Mouse (Mus musculus) Patski (cell line): ENCODE results near the gene Hoxa9. TPM values are rescaled to one million over a fixed set of nuclear protein-coding genes. Genes with fewer than 3 reads are reported as not detected.

Source experiments
- ATAC-seq: fragments of 100-300 bp; one replicate; pipeline ENCODE4 v1.8.0; 2021
- CTCF ChIA-PET: fragments of 350-600 bp; sonication (Branson Sonifier 250); formaldehyde crosslinking; loops from one replicate; lab custom pipeline; 2022; ENCODE audit warnings: inconsistent platforms; lab: Charles Lee
- POLR2A ChIA-PET: fragments of 350-600 bp; sonication (Branson Sonifier 250); formaldehyde crosslinking; loops from one replicate; lab custom pipeline; 2022; ENCODE audit warnings: antibody characterized with exemption, inconsistent platforms; lab: Charles Lee
- DNase-seq: peaks from one replicate; pipeline ENCODE4 v3.0.0-alpha.2; 2011; ENCODE audit warnings: low read depth, low spot score
- H3K27me3 ChIP-seq: fragments of 371-371 bp; one replicate; pipeline ENCODE4 v1.5.1; 2021
- CTCF ChIP-seq: fragments of 100-300 bp; IDR thresholded peaks from one replicate; pipeline ENCODE4 v1.5.1; 2021
- in situ Hi-C: fragments of 300-500 bp; cut with MboI; formaldehyde crosslinking; loops from 3 replicates; pipeline ENCODE4 v1.11.1; 2018; ENCODE audit warnings: low pct_unique_long_range_greater_than_20kb, mixed read lengths
- polyA plus RNA-seq: library from polyadenylated mRNA; unstranded; gene quantifications from one replicate; pipeline ENCODE4 v1.2.3, GENCODE M21; 2021

Hoxa9 gene
- polyA plus RNA-seq, 1 experiment from 2014 or later, result 76.7 TPM

DNA sequence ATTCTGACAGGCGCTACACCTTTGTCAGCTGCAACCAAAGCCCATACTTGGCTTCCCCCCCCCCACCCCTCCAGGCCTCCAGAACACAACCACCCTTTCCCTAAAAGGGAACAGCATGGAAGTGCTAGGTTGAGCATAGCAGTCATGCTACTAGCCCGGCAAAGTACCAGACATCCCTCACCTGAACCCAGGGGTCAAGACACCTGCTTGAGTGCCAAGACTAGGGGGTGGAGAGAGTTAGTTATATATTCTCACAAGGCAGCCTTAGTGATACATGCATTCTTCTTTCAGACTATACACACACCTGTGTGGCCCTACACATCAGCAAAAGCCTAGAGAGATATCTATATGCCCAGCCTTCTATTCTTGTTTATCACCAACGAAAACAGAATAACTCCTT lies 45.1 kb downstream of the Hoxa9 start:
- no peak for DNase-seq
- ChIA-PET CTCF (no interaction called here), POLR2A (interaction anchor here (0.6 to 16.4 kb wide), 4 partner anchors 12 to 515 kb away, joined by 3 to 378 read pairs (median 3); partner anchors contain the start of genes Gm28308, Hoxa10, Hoxa3 and Hoxa6)
- TF ChIP-seq CTCF, result no peak
- in situ Hi-C loops, result no loop called here
- H3K27me3 ChIP-seq, result no peaks in the 10 kb centered on the region
- ATAC-seq, result no peak

DNA sequence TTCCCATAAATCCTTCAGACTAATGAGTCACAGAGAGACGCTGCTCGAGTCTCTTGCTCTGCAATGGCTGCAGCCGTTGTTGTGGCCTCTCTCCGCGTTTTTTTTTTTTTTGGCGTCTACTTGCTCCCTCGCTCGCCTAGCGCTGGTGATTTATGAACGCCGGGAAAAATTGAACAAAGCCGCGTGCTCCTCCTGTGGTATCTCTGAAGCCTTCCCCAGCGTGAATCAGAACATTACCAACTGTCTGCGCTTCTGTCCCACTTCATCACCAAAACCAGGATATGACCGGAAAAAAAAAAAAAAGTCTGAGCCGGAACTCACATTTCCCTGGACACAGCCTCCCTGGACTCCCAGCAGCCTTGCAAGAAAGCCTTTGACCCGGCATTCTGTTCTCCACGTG lies 45.7 kb downstream of the Hoxa9 start:
- ChIA-PET CTCF (interaction anchor here (1.6 kb wide), 1 partner anchor 10 kb away, joined by 5 read pairs; no protein-coding TSS in a partner anchor), POLR2A (interaction anchor here (0.6 to 16.4 kb wide), 4 partner anchors 13 to 516 kb away, joined by 3 to 378 read pairs (median 3); partner anchors contain the start of genes Gm28308, Hoxa10, Hoxa3 and Hoxa6)
- no peaks in the 10 kb centered on the region for H3K27me3 ChIP-seq
- DNase-seq (no peak), ATAC-seq (no peak)
- in situ Hi-C loops, result no loop called here
- TF ChIP-seq CTCF, result no peak

DNA sequence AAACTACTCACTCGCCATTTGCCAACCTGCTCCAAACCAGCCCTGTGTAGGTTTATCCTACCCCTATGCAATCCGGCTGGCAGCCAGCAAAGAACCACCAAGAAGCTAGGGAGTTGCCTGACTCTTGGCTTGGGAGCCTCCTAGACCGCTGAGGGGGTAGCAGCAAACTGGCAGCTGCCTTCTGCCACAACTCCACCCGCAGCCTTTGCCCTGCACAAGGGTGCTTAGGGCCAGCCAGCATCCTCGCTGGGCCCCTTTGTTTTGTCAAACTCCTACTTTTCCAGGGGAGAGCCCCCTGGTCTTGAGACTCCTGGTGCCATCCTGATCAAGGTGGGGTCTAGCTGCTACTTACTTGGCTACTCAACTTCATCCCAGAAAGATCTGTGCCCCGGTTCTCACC lies 46.2 kb downstream of the Hoxa9 start:
- ATAC-seq (no peak), DNase-seq (no peak)
- no peak for TF ChIP-seq CTCF
- ChIA-PET POLR2A (interaction anchor here (0.7 to 16.4 kb wide), 5 partner anchors 20 to 155 kb away, joined by 3 to 378 read pairs (median 4); partner anchors contain the start of genes Gm28308, Hoxa10, Hoxa3 and Hoxa5), CTCF (interaction anchor here (0.9 to 1.8 kb wide), 6 partner anchors 10 to 54 kb away, joined by 3 to 5 read pairs (median 4); partner anchors contain the start of genes Hoxa5 and Hoxa7)
- no peaks in the 10 kb centered on the region for H3K27me3 ChIP-seq
- in situ Hi-C loops, result no loop called here

DNA sequence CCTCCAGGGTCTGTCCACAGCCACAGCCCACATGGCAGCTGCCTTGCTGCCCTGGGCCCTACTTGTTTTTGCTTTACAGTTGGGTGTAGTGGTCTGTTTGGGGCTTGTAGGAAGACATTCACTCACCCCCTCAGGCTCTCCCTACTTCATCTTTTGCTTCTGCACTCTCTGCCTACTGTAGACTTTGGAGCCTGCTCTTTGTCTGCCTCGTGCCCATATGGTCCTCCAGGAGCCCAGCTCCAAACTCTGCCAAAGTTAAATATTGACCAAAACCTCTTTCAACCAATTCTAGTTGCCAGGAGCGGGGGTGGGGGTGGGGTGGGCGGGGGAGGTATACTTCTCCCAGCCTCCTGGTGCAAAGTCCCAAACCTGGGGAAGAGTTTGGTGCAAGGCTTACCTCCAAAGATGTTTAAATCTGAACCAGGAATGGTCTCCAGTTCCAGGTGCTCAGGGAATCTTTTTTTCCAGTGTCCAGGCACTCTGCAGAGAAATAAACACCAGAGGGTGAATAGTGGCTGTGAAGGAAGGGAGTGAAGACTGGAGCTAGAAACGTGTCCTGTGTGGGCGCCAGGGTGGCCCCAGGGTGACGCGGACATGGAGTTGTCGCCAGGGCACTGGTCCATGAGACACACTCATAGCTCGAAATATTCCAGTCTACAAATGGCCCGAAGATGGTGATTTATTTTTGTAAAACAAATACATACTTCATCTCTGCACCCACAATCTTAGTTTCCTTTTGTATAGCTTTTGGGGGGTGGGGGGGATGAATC lies 47.4 kb downstream of the Hoxa9 start:
- ChIA-PET CTCF (interaction anchor here (0.7 to 1.8 kb wide), 16 partner anchors 8 to 185 kb away, joined by 3 to 7 read pairs (median 4); partner anchors contain the start of genes Gm28308, Hoxa10, Hoxa3 and Hoxa5), POLR2A (interaction anchor here (1.0 to 16.4 kb wide), 6 partner anchors 9 to 63 kb away, joined by 3 to 378 read pairs (median 4); partner anchors contain the start of genes Gm28308, Hoxa10, Hoxa11 and Hoxa3)
- no peaks in the 10 kb centered on the region for H3K27me3 ChIP-seq
- in situ Hi-C loops, result no loop called here
- DNase-seq, result no peak
- TF ChIP-seq CTCF, result no peak
- ATAC-seq, result peak; percentile 22

DNA sequence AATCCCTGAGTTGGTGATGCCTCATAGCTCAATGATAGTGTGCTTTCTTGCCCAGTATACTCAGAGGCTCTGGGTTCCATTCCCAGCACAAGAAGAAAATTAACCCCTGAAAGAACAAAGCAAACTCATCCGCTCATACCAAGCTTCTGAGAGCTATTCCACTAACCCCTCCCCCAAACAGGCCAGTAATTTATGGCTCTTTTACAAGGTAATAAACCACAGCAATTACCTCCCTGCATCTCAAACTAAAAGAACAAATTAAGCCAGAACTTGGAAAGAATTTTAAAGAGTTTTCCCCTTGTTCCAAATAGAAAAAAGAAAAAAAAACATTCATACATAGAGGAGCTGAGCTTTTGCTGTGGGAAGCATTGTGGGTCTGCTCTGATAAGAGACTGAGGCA lies 48.1 kb downstream of the Hoxa9 start:
- TF ChIP-seq CTCF, result no peak
- ATAC-seq (no peak), DNase-seq (no peak)
- in situ Hi-C loops, result no loop called here
- H3K27me3 ChIP-seq, result no peaks in the 10 kb centered on the region
- CTCF ChIA-PET, result interaction anchor here (1.3 to 1.8 kb wide), 5 partner anchors 21 to 184 kb away, joined by 4 to 5 read pairs (median 5); partner anchors contain the start of gene Hoxa5
- POLR2A ChIA-PET, result interaction anchor here (0.9 to 16.4 kb wide), 6 partner anchors 8 to 63 kb away, joined by 3 to 378 read pairs (median 4); partner anchors contain the start of genes Gm28308, Hoxa10, Hoxa11 and Hoxa3

DNA sequence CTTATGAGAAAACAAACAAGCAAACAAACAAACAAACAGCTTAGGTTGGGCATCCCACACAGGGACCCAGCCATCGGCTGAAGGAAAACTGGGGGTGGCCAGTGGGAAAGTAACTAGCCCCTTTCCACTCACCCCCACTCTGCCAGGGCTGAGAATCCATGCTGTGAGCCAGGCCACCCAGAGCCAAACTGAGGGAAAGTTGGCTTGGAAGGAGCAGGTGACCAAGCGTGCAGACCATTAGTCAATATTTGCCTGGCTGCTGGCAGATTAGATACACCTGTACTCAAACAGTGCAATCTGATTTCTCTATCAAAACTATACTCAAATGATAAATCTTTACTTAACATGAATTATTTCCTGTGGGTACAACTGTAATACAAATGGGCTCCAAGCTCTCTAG lies 48.9 kb downstream of the Hoxa9 start:
- POLR2A ChIA-PET, result interaction anchor here (0.6 to 16.4 kb wide), 6 partner anchors 7 to 1406 kb away, joined by 3 to 378 read pairs (median 4); partner anchors contain the start of genes Gm28308, Hoxa10, Hoxa3 and Hoxa6
- TF ChIP-seq CTCF, result no peak
- ATAC-seq (no peak), DNase-seq (no peak)
- in situ Hi-C loops, result no loop called here
- no peaks in the 10 kb centered on the region for H3K27me3 ChIP-seq
- CTCF ChIA-PET, result interaction anchor here (1.3 to 1.6 kb wide), 2 partner anchors 23 to 180 kb away, joined by 4 read pairs; partner anchors contain the start of gene Hoxa5

DNA sequence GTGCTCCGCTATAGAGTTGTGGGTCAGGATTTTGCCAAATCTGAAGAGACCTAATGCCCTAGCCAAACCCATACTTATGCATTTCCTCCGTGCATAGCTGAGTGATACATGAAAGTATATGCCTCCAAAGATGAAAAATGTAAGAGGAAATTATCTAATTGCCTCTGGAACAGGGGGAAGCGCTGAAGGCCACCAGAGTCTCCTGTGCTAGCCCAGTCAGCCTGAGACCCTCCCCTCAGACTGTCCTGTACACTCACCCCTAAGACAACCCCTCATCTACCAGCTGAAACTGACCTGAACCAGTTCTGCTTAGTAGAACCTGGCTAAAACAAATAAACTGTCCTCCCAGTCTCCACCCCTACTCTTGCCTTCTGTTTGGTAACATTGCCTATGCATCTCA lies 50.2 kb downstream of the Hoxa9 start:
- DNase-seq, result no peak
- no peaks in the 10 kb centered on the region for H3K27me3 ChIP-seq
- in situ Hi-C loops, result no loop called here
- ChIA-PET CTCF (interaction anchor here (1.6 kb wide), 1 partner anchor 20 kb away, joined by 4 read pairs; no protein-coding TSS in a partner anchor), POLR2A (interaction anchor here (16.4 kb wide), 1 partner anchor 44 kb away, joined by 378 read pairs; the partner anchor contains the start of genes Gm28308, Hoxa10, Hoxa3 and Hoxa6)
- no peak for ATAC-seq
- no peak for TF ChIP-seq CTCF

DNA sequence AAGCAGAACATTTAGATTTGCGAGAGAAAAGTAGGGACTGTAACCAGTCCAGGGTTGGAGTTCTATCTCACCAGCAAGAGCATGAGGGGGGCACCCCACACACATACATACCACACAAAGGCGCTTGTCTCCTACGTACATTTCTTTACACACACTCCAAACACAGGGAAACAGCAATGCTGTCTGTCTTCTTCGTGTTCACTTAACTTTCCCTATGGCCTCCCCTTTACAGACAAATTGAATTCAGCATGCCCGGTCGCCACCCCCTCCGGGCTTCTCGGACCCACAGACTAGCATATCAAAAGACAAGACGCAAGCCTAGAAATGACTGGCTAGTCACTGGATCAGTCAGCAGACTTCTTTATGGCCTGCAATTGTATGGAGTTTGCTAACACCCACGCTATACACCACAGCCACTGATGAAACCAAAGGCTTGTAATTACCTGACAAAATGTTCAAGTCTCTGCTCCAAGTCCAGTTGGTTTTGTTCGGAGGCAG lies 50.6 kb downstream of the Hoxa9 start:
- no peak for TF ChIP-seq CTCF
- DNase-seq (no peak), ATAC-seq (no peak)
- ChIA-PET POLR2A (interaction anchor here (1.4 to 16.4 kb wide), 3 partner anchors 12 to 179 kb away, joined by 6 to 378 read pairs (median 6); partner anchors contain the start of genes Gm28308, Hoxa10, Hoxa3 and Hoxa4), CTCF (interaction anchor here (0.7 to 1.6 kb wide), 3 partner anchors 20 to 30 kb away, joined by 3 to 4 read pairs (median 3); no protein-coding TSS in a partner anchor)
- no peaks in the 10 kb centered on the region for H3K27me3 ChIP-seq
- in situ Hi-C loops, result no loop called here

DNA sequence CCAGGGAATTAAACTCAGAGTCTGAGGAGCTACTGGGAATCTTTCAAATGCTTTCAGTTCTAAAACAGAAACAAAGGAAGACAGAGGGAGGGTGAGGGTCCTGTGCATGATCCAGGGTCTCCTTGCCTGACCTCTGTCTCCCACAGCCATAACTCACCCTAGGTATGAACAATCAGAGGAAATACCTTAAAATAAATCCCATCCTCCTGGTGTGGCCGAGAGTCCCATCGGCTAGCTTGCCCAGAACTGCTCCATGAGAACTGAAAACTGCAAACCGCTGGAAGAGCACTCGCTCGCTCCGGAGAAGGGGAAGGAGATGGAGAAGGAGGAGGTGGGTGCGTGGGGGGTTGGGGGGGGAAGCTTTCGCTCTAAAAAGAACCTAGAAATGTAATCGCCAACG lies 51.2 kb downstream of the Hoxa9 start:
- no peak for DNase-seq
- CTCF ChIA-PET, result interaction anchor here (0.7 to 2.1 kb wide), 6 partner anchors 11 to 179 kb away, joined by 3 to 5 read pairs (median 3); partner anchors contain the start of gene Hoxa7
- no peak for ATAC-seq
- H3K27me3 ChIP-seq, result no peaks in the 10 kb centered on the region
- TF ChIP-seq CTCF, result no peak
- in situ Hi-C loops, result loop anchor here (10.0 kb wide), 1 partner anchor 45 kb away; the partner anchor contains the start of gene Hoxa7
- POLR2A ChIA-PET, result interaction anchor here (1.4 to 16.4 kb wide), 3 partner anchors 12 to 179 kb away, joined by 6 to 378 read pairs (median 6); partner anchors contain the start of genes Gm28308, Hoxa10, Hoxa3 and Hoxa4
